Mouse (Mus musculus): ENCODE data around the gene Vps8. TPM values are rescaled to one million over a fixed set of nuclear protein-coding genes. Genes with fewer than 3 reads are reported as not detected.

Gene Vps8
- total and polyA plus RNA-seq, 3 experiments = 13.6 to 17.6 (median 15.9) TPM

DNA sequence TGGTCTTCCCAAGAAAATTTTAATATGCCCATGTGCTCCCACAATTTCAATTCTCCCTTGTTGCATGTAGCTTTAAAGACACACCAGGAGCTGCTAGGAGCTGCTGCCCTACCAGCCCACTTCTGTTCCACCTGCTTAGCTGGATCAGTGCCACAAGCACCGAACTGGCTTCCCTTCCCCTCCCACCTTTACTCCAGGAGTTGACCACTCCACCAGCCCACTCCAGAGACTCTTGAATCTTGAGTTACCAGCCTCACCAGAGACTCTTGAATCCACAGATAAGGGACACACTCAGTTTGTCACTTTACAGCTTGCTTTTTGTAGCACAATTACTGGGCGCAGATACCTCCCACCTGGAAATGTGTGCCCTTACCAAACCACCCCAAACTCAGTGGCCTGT is 197.7 kb downstream of the Vps8 start:
- in situ Hi-C loops (cut with MboI; ENCODE audit: low pct_ligation_motif_present, low pct_unique_long_range_greater_than_20kb, low sequenced_read_pairs) = no loop called here
- TF ChIP-seq ETS1 (conservative IDR thresholded peaks at IDR 0.05; ENCODE audit: low read depth, low read length) = no peak
- TF ChIP-seq MAZ (IDR thresholded peaks at IDR 0.05; ENCODE audit: low read depth, low read length) = no peak
- TF ChIP-seq ZNF384 (IDR thresholded peaks at IDR 0.05; ENCODE audit: low read depth, low read length) = no peak
- no peak for TF ChIP-seq ELF1 (IDR thresholded peaks at IDR 0.05; ENCODE audit: low read depth, low read length)
- TF ChIP-seq ZC3H11A (IDR thresholded peaks at IDR 0.05; ENCODE audit: low read depth, low read length) = no peak
- TF ChIP-seq TBP (conservative IDR thresholded peaks at IDR 0.05; ENCODE audit: low read depth, low read length) = no peak
- TF ChIP-seq MEF2A (IDR thresholded peaks at IDR 0.05; ENCODE audit: borderline replicate concordance, low read depth, low read length) = no peak
- no peak for TF ChIP-seq RAD21 (IDR thresholded peaks at IDR 0.05; ENCODE audit: low read depth, low read length)
- TF ChIP-seq BHLHE40 (IDR thresholded peaks at IDR 0.05; ENCODE audit: low read depth, low read length) = no peak
- no peak for TF ChIP-seq HCFC1 (IDR thresholded peaks at IDR 0.05; ENCODE audit: low read depth, low read length)
- no peak for TF ChIP-seq POLR2AphosphoS2 (IDR thresholded peaks at IDR 0.05; ENCODE audit: low read depth, low read length)
- TF ChIP-seq UBTF (IDR thresholded peaks at IDR 0.05; ENCODE audit: low read depth, low read length) = no peak
- TF ChIP-seq POLR2A (IDR thresholded peaks at IDR 0.05; ENCODE audit: low read depth, low read length) = no peak
- no peak for TF ChIP-seq USF1 (IDR thresholded peaks at IDR 0.05; ENCODE audit: low read depth, low read length)

DNA sequence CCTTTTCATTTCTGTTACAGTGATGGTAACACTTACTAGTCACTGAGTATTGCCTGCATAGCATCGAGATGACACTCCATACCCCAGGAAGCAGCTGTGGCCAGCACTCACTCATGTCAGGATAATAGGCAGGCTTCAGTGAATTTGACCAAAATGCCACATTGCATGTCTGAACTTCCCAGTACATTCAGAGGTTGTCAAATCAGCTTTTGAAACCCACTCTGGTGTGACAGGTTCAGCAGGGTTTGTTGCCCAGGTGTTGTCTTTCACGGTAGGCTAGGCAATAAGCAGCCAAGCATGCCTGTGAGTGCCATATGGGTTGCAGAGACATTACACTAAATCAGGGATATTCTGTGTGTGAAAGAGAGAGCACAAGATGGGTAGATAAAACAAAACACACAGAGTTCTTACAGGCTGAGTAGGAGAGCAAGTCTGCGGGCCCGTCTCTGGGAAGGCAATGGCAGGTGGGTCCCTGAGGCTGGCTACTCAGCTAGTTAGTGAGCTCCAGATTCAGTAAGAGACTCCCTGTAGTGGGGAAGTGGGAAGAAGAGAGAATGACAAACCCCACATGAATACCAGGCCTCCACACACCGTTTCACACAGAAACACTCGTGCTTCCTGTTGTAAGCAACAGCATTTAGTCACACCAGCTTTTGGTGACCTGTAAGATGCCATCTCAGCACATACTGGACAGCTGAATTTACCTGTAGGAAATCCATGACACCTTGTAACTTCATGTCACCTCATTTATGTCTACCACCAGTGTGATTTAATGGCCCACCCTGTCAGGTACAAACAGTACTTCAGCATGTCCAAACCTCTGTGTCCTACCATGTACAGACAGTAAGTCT is 203.1 kb downstream of the Vps8 start:
- H3K27ac ChIP-seq (ENCODE audit: insufficient read depth, low read depth) = peak overlapping the region; percentile 45
- H3K9ac ChIP-seq (ENCODE audit: insufficient read depth, low read depth) = no peak overlapping the region
- H3K4me3 ChIP-seq (replicated peaks in 1 of 3; ENCODE audit: low read depth in 2 of 3, low read length in 2 of 3, poor library complexity in 1 of 3) = no peak overlapping the region
- H3K36me3 ChIP-seq (replicated peaks in 1 of 2; ENCODE audit: control insufficient read depth in 1 of 2, insufficient read depth in 1 of 2, low read length in 1 of 2) = peaks cover 0 to 14% of the 10 kb centered on the region in 2 experiments
- dilution Hi-C loops (cut with MboI; ENCODE audit: extremely low pct_ligation_motif_present, extremely low pct_unique_long_range_greater_than_20kb, low sequenced_read_pairs) = no loop called here
- peaks cover 26 to 68% of the 10 kb centered on the region in 2 experiments for H3K4me1 ChIP-seq (ENCODE audit: control insufficient read depth in 1 of 2, insufficient read depth in 2 of 2)
- peak; percentile 93 for DNase-seq (ENCODE audit: extremely low read depth)
- no peaks in the 10 kb centered on the region for H3K79me2 ChIP-seq (replicated peaks; ENCODE audit: control insufficient read depth, extremely low read depth, insufficient read depth, poor library complexity, severe bottlenecking)
- no peaks in the 10 kb centered on the region for H3K27me3 ChIP-seq (replicated peaks)
- in situ Hi-C loops (cut with MboI; ENCODE audit: low pct_ligation_motif_present, low pct_unique_long_range_greater_than_20kb, low sequenced_read_pairs) = no loop called here
- peaks cover 13% of the 10 kb centered on the region for H3K9me3 ChIP-seq (replicated peaks; ENCODE audit: low read length)
- H3K4me2 ChIP-seq (ENCODE audit: insufficient read depth, low read depth, poor library complexity, severe bottlenecking) = peak overlapping the region; percentile 7; the same call in 1 of the 2 replicates
- TF ChIP-seq MXI1 (IDR thresholded peaks at IDR 0.05; ENCODE audit: low read depth, low read length) (no peak), KAT2A (IDR thresholded peaks at IDR 0.05; ENCODE audit: insufficient replicate concordance, low read length) (no peak), JUND (conservative IDR thresholded peaks at IDR 0.05; ENCODE audit: low read depth, low read length) (no peak), CHD2 (IDR thresholded peaks at IDR 0.05; ENCODE audit: low read length) (no peak; the same call in 1 of the 2 replicates), ZKSCAN1 (IDR thresholded peaks at IDR 0.05; ENCODE audit: borderline replicate concordance, low read depth, low read length) (no peak), CHD1 (IDR thresholded peaks at IDR 0.05; ENCODE audit: low read depth, low read length) (no peak), UBTF (IDR thresholded peaks at IDR 0.05; ENCODE audit: low read depth, low read length) (no peak), USF2 (conservative IDR thresholded peaks at IDR 0.05; ENCODE audit: low read depth, low read length) (no peak), E2F4 (IDR thresholded peaks at IDR 0.05; ENCODE audit: insufficient replicate concordance, low read depth, low read length) (no peak), BHLHE40 (IDR thresholded peaks at IDR 0.05; ENCODE audit: low read depth, low read length) (peak; percentile 70), NRF1 (IDR thresholded peaks at IDR 0.05; ENCODE audit: low read depth, low read length) (no peak), ETS1 (conservative IDR thresholded peaks at IDR 0.05; ENCODE audit: low read depth, low read length) (peak; percentile 89), POLR2A (IDR thresholded peaks at IDR 0.05; ENCODE audit: low read depth, low read length) (no peak), SIN3A (IDR thresholded peaks at IDR 0.05; ENCODE audit: low read length) (peak; percentile 29; the same call in 1 of the 2 replicates), POLR2AphosphoS2 (IDR thresholded peaks at IDR 0.05; ENCODE audit: low read depth, low read length) (no peak), SMC3 (IDR thresholded peaks at IDR 0.05; ENCODE audit: low read depth, low read length) (no peak), TBP (conservative IDR thresholded peaks at IDR 0.05; ENCODE audit: low read depth, low read length) (no peak), ZC3H11A (IDR thresholded peaks at IDR 0.05; ENCODE audit: low read depth, low read length) (no peak), JUN (IDR thresholded peaks at IDR 0.05; ENCODE audit: insufficient read depth, low read depth, low read length) (no peak), TCF12 (IDR thresholded peaks at IDR 0.05; ENCODE audit: low read depth, low read length) (peak; percentile 79), MEF2A (IDR thresholded peaks at IDR 0.05; ENCODE audit: borderline replicate concordance, low read depth, low read length) (0 out of 2 replicates have a peak, but pooled peaks have one; percentile 10), HCFC1 (IDR thresholded peaks at IDR 0.05; ENCODE audit: low read depth, low read length) (no peak), ZMIZ1 (IDR thresholded peaks at IDR 0.05; ENCODE audit: low read depth, low read length) (no peak), MAX (IDR thresholded peaks at IDR 0.05; ENCODE audit: low read length) (peak; percentile 52; the same call in 1 of the 2 replicates)

More for the DNA sequence above, 197.7 kb downstream of the Vps8 start:
- Histone ChIP-seq H3K4me1 (ENCODE audit: control insufficient read depth in 1 of 2, insufficient read depth in 2 of 2) (peaks cover 3 to 45% of the 10 kb centered on the region in 2 experiments), H3K36me3 (replicated peaks in 1 of 2; ENCODE audit: control insufficient read depth in 1 of 2, insufficient read depth in 1 of 2, low read length in 1 of 2) (peaks cover 0 to 17% of the 10 kb centered on the region in 2 experiments), H3K27me3 (replicated peaks) (no peaks in the 10 kb centered on the region), H3K4me3 (replicated peaks in 1 of 3; ENCODE audit: low read depth in 2 of 3, low read length in 2 of 3, poor library complexity in 1 of 3) (no peak overlapping the region), H3K9ac (ENCODE audit: insufficient read depth, low read depth) (no peak overlapping the region), H3K4me2 (ENCODE audit: insufficient read depth, low read depth, poor library complexity, severe bottlenecking) (no peak overlapping the region), H3K27ac (ENCODE audit: insufficient read depth, low read depth) (no peak overlapping the region), H3K9me3 (replicated peaks; ENCODE audit: low read length) (peaks cover 13% of the 10 kb centered on the region), H3K79me2 (replicated peaks; ENCODE audit: control insufficient read depth, extremely low read depth, insufficient read depth, poor library complexity, severe bottlenecking) (no peaks in the 10 kb centered on the region)
- dilution Hi-C loops (cut with MboI; ENCODE audit: extremely low pct_ligation_motif_present, extremely low pct_unique_long_range_greater_than_20kb, low sequenced_read_pairs) = no loop called here
- DNase-seq (ENCODE audit: extremely low read depth) = no peak

Measured in CH12.LX (cell line).